Mouse (Mus musculus): ENCODE data around the gene Myrip.

GRCm38 (mm10) chr9:120410421-120410820 is 109.1 kb downstream of the Myrip start:
- TF ChIP-seq ZNF384 (IDR thresholded peaks at IDR 0.05; ENCODE audit: low read depth, low read length): no peak
- TF ChIP-seq ZC3H11A (IDR thresholded peaks at IDR 0.05; ENCODE audit: borderline replicate concordance, low read depth, low read length): no peak
- TF ChIP-seq MAFK (IDR thresholded peaks at IDR 0.05; ENCODE audit: insufficient read depth, low read depth, low read length): no peak
- TF ChIP-seq CHD2 (IDR thresholded peaks at IDR 0.05; ENCODE audit: low read depth, low read length): no peak

All from ES-E14 (cell line).